Comparison of ENCODE assay signal across 29 mouse cellular contexts in the genomic region with DNA sequence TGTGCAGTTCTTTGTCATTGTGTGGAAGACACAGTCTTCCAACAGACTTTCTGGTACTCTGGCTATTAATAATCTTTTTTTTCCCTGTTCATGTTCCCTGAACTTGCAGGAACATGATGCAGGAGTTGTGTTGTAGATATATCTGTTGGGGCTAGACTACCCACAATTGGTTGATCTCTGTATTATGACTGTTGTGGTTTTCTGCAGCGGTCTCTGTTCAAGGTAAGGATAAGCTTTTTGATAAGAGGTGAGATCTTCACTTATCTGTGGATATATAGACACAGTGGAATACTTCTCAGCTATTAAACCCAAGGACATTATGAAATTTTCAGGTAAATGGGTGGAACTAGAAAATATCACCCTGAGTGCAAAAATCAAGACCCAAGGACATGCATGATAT.
"Had no signal": no experiment of that assay in that cellular context is flagged by ENCODE, and none has a peak within 500 bp of the region (broad histone marks: within the 10 kb centered on the region; RNA-seq: fewer than 3 reads in every experiment).

No protein-coding gene starts in this region.

- H3K9me3 ChIP-seq: heart, embryonic 10.5 days; heart, embryonic 12.5 days; heart, embryonic 13.5 days; heart, embryonic 15.5 days; hindbrain, embryonic 10.5 days; hindbrain, embryonic 12.5 days; hindbrain, embryonic 13.5 days; hindbrain, embryonic 15.5 days; intestine, embryonic 15.5 days; kidney, embryonic 15.5 days had no signal

- DNase-seq: heart, postnatal 10 days; heart, postnatal 14 days; heart, postnatal 36 days; heart, postnatal 4 days; kidney, adult 11 months; kidney, adult 18-20 months; kidney, adult 2 months; kidney, adult 8-10 months; kidney, adult 9 months; kidney, postnatal 10 days; kidney, postnatal 25 days; kidney, postnatal 36 days; kidney, postnatal 4 days; layer of hippocampus, adult 9-11 months; layer of hippocampus, postnatal 36 days had no signal

- H3K4me3 ChIP-seq: heart, embryonic 10.5 days; heart, embryonic 12.5 days; heart, embryonic 13.5 days; heart, embryonic 15.5 days; hindbrain, embryonic 10.5 days; hindbrain, embryonic 12.5 days; hindbrain, embryonic 13.5 days; hindbrain, embryonic 15.5 days; intestine, embryonic 15.5 days; kidney, embryonic 15.5 days; layer of hippocampus, adult 2 months had no signal

- H3K9ac ChIP-seq: heart, embryonic 12.5 days; heart, embryonic 13.5 days; heart, embryonic 15.5 days; hindbrain, embryonic 12.5 days; hindbrain, embryonic 13.5 days; hindbrain, embryonic 14.5 days; hindbrain, embryonic 15.5 days; intestine, embryonic 15.5 days; kidney, embryonic 15.5 days had no signal

- H3K27me3 ChIP-seq: heart, embryonic 12.5 days; heart, embryonic 13.5 days; heart, embryonic 15.5 days; hindbrain, embryonic 12.5 days; hindbrain, embryonic 13.5 days; hindbrain, embryonic 15.5 days; intestine, embryonic 15.5 days; kidney, embryonic 15.5 days had no signal

- H3K36me3 ChIP-seq: heart, embryonic 10.5 days; heart, embryonic 12.5 days; heart, embryonic 13.5 days; heart, embryonic 15.5 days; hindbrain, embryonic 10.5 days; hindbrain, embryonic 12.5 days; hindbrain, embryonic 13.5 days; hindbrain, embryonic 15.5 days; intestine, embryonic 15.5 days; kidney, embryonic 15.5 days had no signal

- H3K27ac ChIP-seq: heart, embryonic 10.5 days; heart, embryonic 13.5 days; heart, embryonic 15.5 days; hindbrain, embryonic 10.5 days; hindbrain, embryonic 12.5 days; hindbrain, embryonic 13.5 days; hindbrain, embryonic 14.5 days; hindbrain, embryonic 15.5 days; hindbrain, postnatal 0 days; intestine, embryonic 15.5 days; kidney, embryonic 15.5 days; kidney, postnatal 0 days; layer of hippocampus, adult 2 months had no signal

- H3K4me1 ChIP-seq: heart, embryonic 10.5 days; heart, embryonic 12.5 days; heart, embryonic 13.5 days; heart, embryonic 15.5 days; hindbrain, embryonic 10.5 days; hindbrain, embryonic 12.5 days; hindbrain, embryonic 13.5 days; hindbrain, embryonic 15.5 days; intestine, embryonic 15.5 days; kidney, embryonic 15.5 days had no signal
